Mouse (Mus musculus): ENCODE results near the gene Zswim3.

DNA sequence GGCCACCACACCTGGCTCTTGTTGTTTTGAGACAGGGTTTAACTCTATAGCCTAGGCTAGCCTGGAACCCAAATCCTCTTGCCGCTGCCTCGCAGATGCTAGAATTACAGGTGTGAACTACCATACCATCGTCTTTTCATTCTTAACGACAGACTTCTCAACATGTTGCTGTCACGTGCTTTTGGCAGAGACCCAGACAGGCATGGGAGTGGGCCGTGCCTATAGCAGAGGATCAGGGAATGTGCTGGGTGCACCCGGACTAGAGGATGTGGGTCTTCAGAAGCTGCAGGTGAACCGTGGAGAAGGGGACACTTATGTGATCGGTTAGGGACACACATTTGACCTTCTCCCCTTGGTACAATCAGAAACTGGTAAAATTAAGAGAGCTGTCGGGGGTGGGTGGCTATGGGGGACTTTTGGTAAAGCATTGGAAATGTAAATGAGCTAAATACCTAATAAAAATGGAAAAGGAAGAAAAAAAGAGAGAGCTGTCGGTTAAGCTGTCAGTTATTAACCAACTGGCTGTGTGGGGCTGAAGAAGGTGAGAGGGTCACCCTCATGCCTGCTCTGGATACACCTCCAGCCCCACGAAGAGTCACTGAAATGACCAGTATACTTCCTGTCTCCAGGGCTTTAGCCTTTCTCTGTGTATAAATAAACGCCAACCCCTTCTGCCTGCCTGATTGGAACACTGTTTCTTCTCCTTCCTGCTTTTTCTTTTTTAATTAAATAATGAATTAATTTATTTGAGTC is 4.5 kb upstream of the Zswim3 start:
- no peak for TF ChIP-seq CTCF (conservative IDR thresholded peaks at IDR 0.05; ENCODE audit: insufficient read depth, insufficient read length, low read depth, low read length)
- no peak for TF ChIP-seq POLR2A (IDR thresholded peaks at IDR 0.05; ENCODE audit: low read depth, low read length)
